ENCODE assay signal across 14 mouse cellular contexts in the genomic region with DNA sequence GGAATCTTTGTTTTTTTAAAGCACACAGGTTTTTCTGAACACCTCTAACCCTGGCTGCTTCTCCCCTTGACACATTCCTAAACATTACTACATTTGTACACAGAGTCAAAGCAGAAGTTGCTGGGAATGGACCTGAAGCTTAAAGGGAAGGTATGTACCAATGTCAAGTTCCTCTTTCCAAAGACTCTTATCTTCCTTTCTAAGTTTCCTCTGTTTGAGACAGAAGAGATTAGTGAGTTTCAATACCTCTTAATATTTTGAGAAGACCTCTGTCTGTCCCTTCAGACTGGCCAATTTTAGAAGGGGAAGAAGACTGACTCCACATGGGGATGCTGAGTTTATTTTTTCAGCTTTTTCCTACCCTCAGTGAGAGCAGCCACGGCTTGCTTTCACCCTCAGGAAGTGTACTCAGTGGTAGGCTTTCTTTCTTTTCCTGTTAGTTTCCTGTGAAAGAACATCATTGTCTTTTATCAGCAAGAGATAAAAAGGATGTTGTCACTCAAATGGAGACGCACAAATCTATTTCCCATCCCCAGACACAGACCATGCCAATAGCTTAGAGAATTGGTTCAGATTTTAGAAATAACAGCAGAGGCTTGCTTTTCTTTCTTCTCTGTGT. TPM values are rescaled to one million over a fixed set of nuclear protein-coding genes. Genes with fewer than 3 reads are reported as not detected.
DNase-seq lines count a peak whose midpoint lies in the region; ATAC-seq and TF ChIP-seq lines count a peak whose summit lies in the region.
"Had no signal": no experiment of that assay in that cellular context is flagged by ENCODE, and none has a peak within 500 bp of the region (broad histone marks: within the 10 kb centered on the region; RNA-seq: fewer than 3 reads in every experiment).

No protein-coding gene starts in this region.

- WGBS in intestine, embryonic 16.5 days = 25% methylated on average over 2 of the region's 2 CpGs
- WGBS in intestine, postnatal 0 days = 23% methylated on average over 2 of the region's 2 CpGs
- WGBS in hindbrain, embryonic 14.5 days = 40% methylated on average over 2 of the region's 2 CpGs

- DNase-seq in 416B (ENCODE audit: low read depth) = peak; percentile 74
- no peak for DNase-seq in adrenal gland, adult 18-20 months (ENCODE audit: low spot score in 2 of 2)
- no peak for DNase-seq in layer of hippocampus, adult 18-20 months (ENCODE audit: low spot score in 2 of 2)
- no peak for DNase-seq in hindbrain, embryonic 14.5 days (ENCODE audit: low spot score)
- DNase-seq: cerebellum, adult 11-12 months; right cerebral cortex, postnatal 14 days had no signal

- ATAC-seq in intestine, embryonic 16.5 days = no peak
- no peak for ATAC-seq in intestine, postnatal 0 days
- ATAC-seq in activated CD4-positive, CD25-positive, alpha-beta regulatory T cell, adult 4 months = peak; percentile 74
- peak; percentile 78 to 88; a peak in 3 of 4 replicates for ATAC-seq in hematopoietic stem cell, adult 5-6 weeks (replicated peaks in 1 of 2; ENCODE audit: insufficient read depth in 1 of 2, low FRiP score in 2 of 2, low TSS enrichment in 1 of 2, low read depth in 1 of 2, poor library complexity in 2 of 2, severe bottlenecking in 2 of 2)
- ATAC-seq in hindbrain, embryonic 14.5 days (ENCODE audit: low FRiP score) = no peak

- no peaks in the 10 kb centered on the region for H3K27me3 ChIP-seq in intestine, embryonic 16.5 days (replicated peaks; ENCODE audit: control insufficient read depth, insufficient read depth, low read length)
- H3K27me3 ChIP-seq in intestine, postnatal 0 days (replicated peaks; ENCODE audit: control insufficient read depth, insufficient read depth, low read length) = no peaks in the 10 kb centered on the region
- H3K27me3 ChIP-seq in hindbrain, embryonic 14.5 days (ENCODE audit: control insufficient read depth, insufficient read depth, low read length) = no peaks in the 10 kb centered on the region
- H3K27me3 ChIP-seq: embryonic facial prominence, embryonic 13.5 days; hindbrain, embryonic 15.5 days; midbrain, embryonic 12.5 days; neural tube, embryonic 15.5 days had no signal

- H3K4me3 ChIP-seq in intestine, embryonic 16.5 days (ENCODE audit: low read length) = no peak overlapping the region
- H3K4me3 ChIP-seq in intestine, postnatal 0 days (ENCODE audit: low read depth, low read length) = no peak overlapping the region
- no peak overlapping the region for H3K4me3 ChIP-seq in hindbrain, embryonic 14.5 days (replicated peaks; ENCODE audit: low read length)
- H3K4me3 ChIP-seq: embryonic facial prominence, embryonic 13.5 days; hindbrain, embryonic 15.5 days; midbrain, embryonic 12.5 days; neural tube, embryonic 15.5 days had no signal

- H3K9me3 ChIP-seq in intestine, embryonic 16.5 days (ENCODE audit: control insufficient read depth, low read length) = no peaks in the 10 kb centered on the region; the same call in 1 of the 2 replicates
- no peaks in the 10 kb centered on the region for H3K9me3 ChIP-seq in intestine, postnatal 0 days (ENCODE audit: control insufficient read depth)
- H3K9me3 ChIP-seq in hindbrain, embryonic 14.5 days (ENCODE audit: control insufficient read depth, low read length) = no peaks in the 10 kb centered on the region
- H3K9me3 ChIP-seq: embryonic facial prominence, embryonic 13.5 days; hindbrain, embryonic 15.5 days; neural tube, embryonic 15.5 days had no signal

- no peaks in the 10 kb centered on the region for H3K36me3 ChIP-seq in intestine, embryonic 16.5 days (ENCODE audit: control insufficient read depth, insufficient read depth, low read length)
- no peaks in the 10 kb centered on the region for H3K36me3 ChIP-seq in intestine, postnatal 0 days (ENCODE audit: control insufficient read depth, insufficient read depth)
- no peaks in the 10 kb centered on the region for H3K36me3 ChIP-seq in hindbrain, embryonic 14.5 days (replicated peaks; ENCODE audit: control insufficient read depth, insufficient read depth)
- H3K36me3 ChIP-seq: embryonic facial prominence, embryonic 13.5 days; hindbrain, embryonic 15.5 days; midbrain, embryonic 12.5 days; neural tube, embryonic 15.5 days had no signal

- TF ChIP-seq CTCF in intestine, postnatal 0 days (IDR thresholded peaks at IDR 0.05; ENCODE audit: low read depth) = no peak

- peaks cover 16% of the 10 kb centered on the region for H3K4me1 ChIP-seq in intestine, embryonic 16.5 days (ENCODE audit: control insufficient read depth, insufficient read depth, low read length)
- H3K4me1 ChIP-seq in intestine, postnatal 0 days (replicated peaks; ENCODE audit: control insufficient read depth, insufficient read depth, low read length) = peaks cover 7% of the 10 kb centered on the region; the same call in 1 of the 2 replicates
- no peaks in the 10 kb centered on the region for H3K4me1 ChIP-seq in hindbrain, embryonic 14.5 days (replicated peaks; ENCODE audit: control insufficient read depth, insufficient read depth, low read length)
- H3K4me1 ChIP-seq: hindbrain, embryonic 15.5 days; midbrain, embryonic 12.5 days; neural tube, embryonic 15.5 days had no signal

- no peak overlapping the region for H3K4me2 ChIP-seq in intestine, embryonic 16.5 days (ENCODE audit: low read depth, low read length)
- H3K4me2 ChIP-seq in intestine, postnatal 0 days (replicated peaks; ENCODE audit: low read depth) = no peak overlapping the region
- H3K4me2 ChIP-seq in hindbrain, embryonic 14.5 days (replicated peaks) = no peak overlapping the region
- H3K4me2 ChIP-seq: embryonic facial prominence, embryonic 13.5 days; hindbrain, embryonic 15.5 days; midbrain, embryonic 12.5 days; neural tube, embryonic 15.5 days had no signal

- no peak overlapping the region for H3K9ac ChIP-seq in intestine, embryonic 16.5 days (ENCODE audit: low read depth, low read length)
- H3K9ac ChIP-seq in intestine, postnatal 0 days (ENCODE audit: low read depth, low read length) = no peak overlapping the region
- no peak overlapping the region for H3K9ac ChIP-seq in hindbrain, embryonic 14.5 days
- H3K9ac ChIP-seq: embryonic facial prominence, embryonic 13.5 days; hindbrain, embryonic 15.5 days; midbrain, embryonic 12.5 days; neural tube, embryonic 15.5 days had no signal

- H3K27ac ChIP-seq in intestine, embryonic 16.5 days (ENCODE audit: low read length) = peak overlapping the region; percentile 28; the same call in 1 of the 2 replicates
- no peak overlapping the region for H3K27ac ChIP-seq in intestine, postnatal 0 days (ENCODE audit: low read depth, low read length)
- H3K27ac ChIP-seq in hindbrain, embryonic 14.5 days = no peak overlapping the region
- H3K27ac ChIP-seq: embryonic facial prominence, embryonic 13.5 days; hindbrain, embryonic 15.5 days; midbrain, embryonic 12.5 days; neural tube, embryonic 15.5 days had no signal

RNA-seq across cellular contexts. Expression of a gene that starts 7.6 kb away (rescaled TPM):
- 35.7 and 36.1 TPM in 2 replicates for polyA plus RNA-seq in intestine, embryonic 16.5 days (2015; fragmentation: Nextera tagmentation; extraction: Ambion mirVana)
- polyA plus RNA-seq in intestine, postnatal 0 days (2015; fragmentation: Nextera tagmentation; extraction: Ambion mirVana) = 28.9 and 34.4 TPM in 2 replicates
- polyA plus RNA-seq in activated CD4-positive, CD25-positive, alpha-beta regulatory T cell, adult 4 months (2017; shearing (Covaris generic)) = 10 to 100 TPM; 27.8 to 34.9 TPM
- total RNA-seq in hematopoietic stem cell, adult 5-6 weeks (2017) = 27.5 and 29.7 TPM in 2 replicates
- total RNA-seq in adrenal gland, adult 18-20 months (2021) = 10 to 100 TPM; 51.9 to 57.5 TPM
- 10 to 100 TPM; 38.0 TPM for total RNA-seq in layer of hippocampus, adult 18-20 months (2021)
- polyA plus RNA-seq in hindbrain, embryonic 14.5 days (2014; fragmentation: Nextera tagmentation; extraction: Ambion mirVana) = 16.0 and 17.7 TPM in 2 replicates

RNA-seq across cellular contexts. Expression of a gene that starts 21.1 kb away (rescaled TPM):
- polyA plus RNA-seq in intestine, embryonic 16.5 days (2015; fragmentation: Nextera tagmentation; extraction: Ambion mirVana) = 10.2 and 11.7 TPM in 2 replicates
- polyA plus RNA-seq in intestine, postnatal 0 days (2015; fragmentation: Nextera tagmentation; extraction: Ambion mirVana) = 11.4 and 12.4 TPM in 2 replicates
- polyA plus RNA-seq in activated CD4-positive, CD25-positive, alpha-beta regulatory T cell, adult 4 months (2017; shearing (Covaris generic)) = 1 to 10 TPM; 1.2 to 2.0 TPM
- 12.8 and 14.8 TPM in 2 replicates for total RNA-seq in hematopoietic stem cell, adult 5-6 weeks (2017)
- total RNA-seq in adrenal gland, adult 18-20 months (2021) = 10 to 100 TPM; 15.2 to 16.4 TPM
- 10 to 100 TPM; 15.7 to 16.9 TPM for total RNA-seq in layer of hippocampus, adult 18-20 months (2021)
- polyA plus RNA-seq in hindbrain, embryonic 14.5 days (2014; fragmentation: Nextera tagmentation; extraction: Ambion mirVana) = 12.4 and 15.0 TPM in 2 replicates

RNA-seq across cellular contexts. Expression of a gene that starts 55.4 kb away (rescaled TPM):
- not detected in 2 replicates for polyA plus RNA-seq in intestine, embryonic 16.5 days (2015; fragmentation: Nextera tagmentation; extraction: Ambion mirVana)
- 0.04 TPM in 1 of 2 replicates, not detected in the other for polyA plus RNA-seq in intestine, postnatal 0 days (2015; fragmentation: Nextera tagmentation; extraction: Ambion mirVana)
- polyA plus RNA-seq in activated CD4-positive, CD25-positive, alpha-beta regulatory T cell, adult 4 months (2017; shearing (Covaris generic)) = not detected
- not detected in 2 replicates for total RNA-seq in hematopoietic stem cell, adult 5-6 weeks (2017)
- total RNA-seq in adrenal gland, adult 18-20 months (2021) = not detected
- under 1 TPM in 1 of 2 experiments, not detected in 1; 0.10 TPM for total RNA-seq in layer of hippocampus, adult 18-20 months (2021)
- not detected in 2 replicates for polyA plus RNA-seq in hindbrain, embryonic 14.5 days (2014; fragmentation: Nextera tagmentation; extraction: Ambion mirVana)
- polyA plus RNA-seq: embryonic facial prominence, embryonic 13.5 days; hindbrain, embryonic 15.5 days; midbrain, embryonic 12.5 days; neural tube, embryonic 15.5 days had no signal

RNA-seq across cellular contexts. Expression of a gene that starts 58.4 kb away (rescaled TPM):
- 35.3 and 39.5 TPM in 2 replicates for polyA plus RNA-seq in intestine, embryonic 16.5 days (2015; fragmentation: Nextera tagmentation; extraction: Ambion mirVana)
- 63.7 and 69.3 TPM in 2 replicates for polyA plus RNA-seq in intestine, postnatal 0 days (2015; fragmentation: Nextera tagmentation; extraction: Ambion mirVana)
- polyA plus RNA-seq in activated CD4-positive, CD25-positive, alpha-beta regulatory T cell, adult 4 months (2017; shearing (Covaris generic)) = 10 to 100 TPM; 24.2 to 34.4 TPM
- 23.0 and 25.0 TPM in 2 replicates for total RNA-seq in hematopoietic stem cell, adult 5-6 weeks (2017)
- 10 to 100 TPM; 19.2 to 38.5 TPM for total RNA-seq in adrenal gland, adult 18-20 months (2021)
- total RNA-seq in layer of hippocampus, adult 18-20 months (2021) = 10 to 100 TPM; 15.8 to 17.2 TPM
- 9.8 and 13.8 TPM in 2 replicates for polyA plus RNA-seq in hindbrain, embryonic 14.5 days (2014; fragmentation: Nextera tagmentation; extraction: Ambion mirVana)

Comparison
In these comparisons a context has a peak if more than half of its experiments do, and no peak if none do; other contexts are left out.
1. ATAC-seq: peak in activated CD4-positive, CD25-positive, alpha-beta regulatory T cell, adult 4 months (single experiment) and hematopoietic stem cell, adult 5-6 weeks (2 of 2); none in intestine, embryonic 16.5 days (single experiment), intestine, postnatal 0 days (single experiment) and hindbrain, embryonic 14.5 days (single experiment).